Mouse (Mus musculus): ENCODE results near the gene Gm17571. TPM values are rescaled to one million over a fixed set of nuclear protein-coding genes. Genes with fewer than 3 reads are reported as not detected.

Gene Gm17571
- polyA plus RNA-seq, 1 experiment, result not detected

DNA sequence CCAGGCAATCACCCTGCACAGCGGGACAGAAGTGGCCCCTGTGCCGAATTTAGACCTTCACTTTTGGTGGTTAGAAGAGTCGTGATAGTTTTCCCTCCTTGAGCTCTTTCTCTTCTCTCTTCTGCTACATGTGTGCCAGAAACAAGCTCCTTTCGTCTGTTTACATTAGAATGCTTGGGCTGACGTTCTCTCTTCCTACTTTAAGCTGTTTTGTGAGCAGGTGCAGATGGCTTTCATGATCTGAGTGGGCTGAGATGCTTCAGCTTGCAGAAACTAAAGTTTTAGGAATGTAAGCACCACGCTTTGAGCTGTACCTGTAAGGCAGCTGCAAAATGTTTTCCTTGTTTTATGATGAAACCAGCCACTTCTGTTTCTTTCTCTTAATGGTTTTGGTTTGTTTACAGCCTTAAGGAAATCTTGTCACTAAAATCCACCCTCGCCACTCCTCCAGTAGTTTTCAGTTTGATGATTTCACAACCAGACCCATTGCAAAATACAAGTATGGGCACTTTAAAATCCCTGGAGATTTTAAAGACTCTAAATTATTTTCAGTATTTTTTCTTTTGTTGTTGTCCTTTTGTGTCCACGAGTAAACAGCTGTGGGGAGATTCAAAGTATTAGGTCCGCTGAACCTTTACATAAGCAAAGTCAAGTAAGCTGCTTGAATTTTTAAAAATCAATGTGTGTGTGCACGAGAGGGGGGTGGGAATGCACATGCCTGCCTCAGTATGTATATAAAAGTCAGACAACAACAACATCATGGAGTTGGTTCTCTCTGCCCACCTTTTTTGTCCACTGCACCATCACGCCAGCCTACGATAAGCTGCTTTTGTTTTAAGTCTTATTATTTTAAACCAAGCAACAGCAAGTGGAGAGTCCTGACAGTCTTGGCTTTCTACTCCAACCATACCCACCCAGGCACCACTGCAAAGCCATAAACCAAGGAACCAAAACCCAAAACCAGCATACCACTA is 38.0 kb upstream of the Gm17571 start:
- peak overlapping the region; percentile 58; the same call in 1 of the 2 replicates for H3K27ac ChIP-seq (ENCODE audit: control insufficient read depth, insufficient read depth, low read depth, low read length, poor library complexity)
- TF ChIP-seq CTCF (IDR thresholded peaks at IDR 0.05; ENCODE audit: control insufficient read depth, insufficient read depth, low read length) (no peak), POLR2A (IDR thresholded peaks at IDR 0.05; ENCODE audit: borderline replicate concordance, control insufficient read depth, low read depth, low read length) (no peak)
- WGBS, result 41% methylated on average over 12 of the region's 12 CpGs
- H3K4me1 ChIP-seq (ENCODE audit: control insufficient read depth, insufficient read depth, low read length), result no peaks in the 10 kb centered on the region; the same call in 1 of the 2 replicates
- H3K4me3 ChIP-seq (replicated peaks; ENCODE audit: control insufficient read depth, low read depth, low read length), result no peak overlapping the region

DNA sequence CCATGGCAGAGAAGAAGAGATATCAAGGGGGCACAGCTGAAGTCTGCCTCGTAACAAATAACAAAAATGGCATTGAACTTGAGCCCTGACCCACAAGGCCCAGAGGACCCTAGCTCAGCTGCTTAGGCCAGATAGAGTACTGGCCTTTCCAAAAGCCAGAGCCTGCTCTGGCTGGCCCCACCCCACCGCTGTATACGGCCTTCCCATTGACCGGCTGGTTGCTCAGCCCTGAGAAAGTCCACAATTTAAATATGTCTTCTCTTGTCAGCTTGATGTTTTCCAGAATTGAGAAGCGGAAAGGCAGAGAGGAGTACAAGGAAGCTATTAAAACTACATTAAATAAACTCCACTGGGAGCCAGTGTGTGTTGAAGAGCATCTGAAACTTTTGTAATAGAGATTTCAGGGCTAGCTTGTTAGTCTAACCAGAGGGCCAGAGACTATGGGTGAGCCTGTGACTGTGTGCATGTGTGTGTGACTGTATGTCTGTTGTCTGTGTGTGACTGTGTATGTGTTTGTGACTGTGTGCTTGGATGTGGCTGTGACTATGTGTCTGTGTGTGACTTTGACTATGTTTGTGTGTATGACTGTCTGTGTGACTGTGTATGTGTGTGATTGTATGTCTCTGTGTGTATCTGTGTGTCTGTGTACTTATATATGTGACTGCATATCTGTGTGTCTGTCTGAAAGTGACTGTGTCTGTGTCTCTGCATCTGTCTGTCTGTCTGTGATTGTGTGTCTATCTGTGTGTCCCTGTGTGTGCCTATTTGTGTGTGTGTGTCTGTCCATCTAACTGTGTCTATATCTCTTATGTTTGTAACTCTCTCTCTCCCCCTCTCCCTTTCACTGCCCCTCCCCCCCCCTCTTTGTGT is 36.9 kb upstream of the Gm17571 start:
- Histone ChIP-seq H3K4me3 (replicated peaks; ENCODE audit: control insufficient read depth, low read depth, low read length) (no peak overlapping the region), H3K4me1 (ENCODE audit: control insufficient read depth, insufficient read depth, low read length) (no peaks in the 10 kb centered on the region; the same call in 1 of the 2 replicates), H3K27ac (ENCODE audit: control insufficient read depth, insufficient read depth, low read depth, low read length, poor library complexity) (peak overlapping the region; percentile 21; the same call in 1 of the 2 replicates)
- TF ChIP-seq CTCF (IDR thresholded peaks at IDR 0.05; ENCODE audit: control insufficient read depth, insufficient read depth, low read length), result no peak
- no peak for TF ChIP-seq POLR2A (IDR thresholded peaks at IDR 0.05; ENCODE audit: borderline replicate concordance, control insufficient read depth, low read depth, low read length)
- WGBS, result 87% methylated on average over 5 of the region's 5 CpGs

DNA sequence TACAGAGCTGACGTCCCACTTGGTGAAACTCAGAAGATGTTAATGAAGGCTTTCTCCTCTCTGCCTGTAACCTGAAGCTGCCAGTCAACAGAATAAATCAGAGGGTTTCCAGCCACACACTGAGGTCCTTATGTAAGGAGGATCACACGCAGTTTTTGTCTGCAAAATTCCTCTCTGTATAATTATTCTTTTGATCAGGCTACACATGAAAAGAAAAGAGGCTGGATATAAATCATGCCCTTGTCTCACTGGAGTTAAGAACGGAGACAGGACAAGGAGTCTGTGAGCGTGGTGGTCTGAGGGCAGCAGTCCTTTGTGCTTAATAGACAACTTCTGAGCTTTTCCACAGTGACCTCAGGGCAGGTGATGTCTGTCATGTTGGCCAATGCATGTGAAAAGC is 32.7 kb upstream of the Gm17571 start:
- Histone ChIP-seq H3K4me3 (replicated peaks; ENCODE audit: control insufficient read depth, low read depth, low read length) (no peak overlapping the region), H3K4me1 (ENCODE audit: control insufficient read depth, insufficient read depth, low read length) (no peaks in the 10 kb centered on the region; the same call in 1 of the 2 replicates), H3K27ac (ENCODE audit: control insufficient read depth, insufficient read depth, low read depth, low read length, poor library complexity) (no peak overlapping the region)
- WGBS, result 70% methylated on average over 4 of the region's 4 CpGs
- TF ChIP-seq CTCF (IDR thresholded peaks at IDR 0.05; ENCODE audit: control insufficient read depth, insufficient read depth, low read length), result no peak
- TF ChIP-seq POLR2A (IDR thresholded peaks at IDR 0.05; ENCODE audit: borderline replicate concordance, control insufficient read depth, low read depth, low read length), result no peak

DNA sequence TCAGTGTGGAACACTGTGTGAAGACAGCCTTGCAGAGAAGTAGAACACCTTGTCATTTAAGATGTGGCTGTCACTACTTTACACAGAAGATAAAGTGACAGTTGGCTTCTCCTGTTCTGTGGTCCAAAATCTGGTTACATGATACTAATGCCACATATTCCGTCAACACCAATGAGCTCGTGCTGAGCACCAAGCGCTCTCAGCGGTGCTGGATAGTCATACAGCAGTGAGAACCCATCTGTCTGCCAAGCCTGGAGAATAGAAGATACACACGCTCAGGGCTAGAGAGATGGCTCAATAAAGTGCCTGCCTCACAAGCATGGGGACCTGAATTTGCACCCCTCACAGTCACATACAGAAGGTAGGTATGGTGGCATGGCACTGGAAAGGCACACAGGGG is 28.4 kb upstream of the Gm17571 start:
- TF ChIP-seq CTCF (IDR thresholded peaks at IDR 0.05; ENCODE audit: control insufficient read depth, insufficient read depth, low read length) (no peak), POLR2A (IDR thresholded peaks at IDR 0.05; ENCODE audit: borderline replicate concordance, control insufficient read depth, low read depth, low read length) (no peak)
- H3K27ac ChIP-seq (ENCODE audit: control insufficient read depth, insufficient read depth, low read depth, low read length, poor library complexity), result no peak overlapping the region
- no peak overlapping the region for H3K4me3 ChIP-seq (replicated peaks; ENCODE audit: control insufficient read depth, low read depth, low read length)
- WGBS, result 79% methylated on average over 5 of the region's 5 CpGs
- peaks cover 3% of the 10 kb centered on the region; the same call in 1 of the 2 replicates for H3K4me1 ChIP-seq (ENCODE audit: control insufficient read depth, insufficient read depth, low read length)

DNA sequence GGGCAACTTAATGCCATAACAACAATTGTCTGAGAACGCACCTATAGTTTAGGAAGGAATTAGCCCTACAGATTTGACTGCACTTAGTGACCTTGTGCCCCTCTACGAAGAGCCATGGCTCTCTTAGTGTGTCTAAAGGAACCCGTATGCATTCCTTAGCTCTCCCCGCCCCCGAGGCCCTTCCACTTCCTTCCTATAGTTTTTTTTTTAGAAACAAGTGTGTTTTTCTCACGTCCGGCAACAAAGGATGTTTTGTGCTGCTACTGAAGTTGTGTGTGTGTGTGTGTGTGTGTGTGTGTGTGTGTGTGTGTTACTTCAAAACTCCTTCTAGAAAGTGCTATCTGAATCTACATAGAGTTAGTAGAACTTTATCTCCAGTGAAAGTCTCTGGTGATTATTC is 23.5 kb upstream of the Gm17571 start:
- peaks cover 9% of the 10 kb centered on the region for H3K4me1 ChIP-seq (ENCODE audit: control insufficient read depth, insufficient read depth, low read length)
- WGBS, result 5% methylated on average over 7 of the region's 7 CpGs
- TF ChIP-seq CTCF (IDR thresholded peaks at IDR 0.05; ENCODE audit: control insufficient read depth, insufficient read depth, low read length) (no peak), POLR2A (IDR thresholded peaks at IDR 0.05; ENCODE audit: borderline replicate concordance, control insufficient read depth, low read depth, low read length) (no peak)
- no peak overlapping the region for H3K27ac ChIP-seq (ENCODE audit: control insufficient read depth, insufficient read depth, low read depth, low read length, poor library complexity)
- no peak overlapping the region for H3K4me3 ChIP-seq (replicated peaks; ENCODE audit: control insufficient read depth, low read depth, low read length)

DNA sequence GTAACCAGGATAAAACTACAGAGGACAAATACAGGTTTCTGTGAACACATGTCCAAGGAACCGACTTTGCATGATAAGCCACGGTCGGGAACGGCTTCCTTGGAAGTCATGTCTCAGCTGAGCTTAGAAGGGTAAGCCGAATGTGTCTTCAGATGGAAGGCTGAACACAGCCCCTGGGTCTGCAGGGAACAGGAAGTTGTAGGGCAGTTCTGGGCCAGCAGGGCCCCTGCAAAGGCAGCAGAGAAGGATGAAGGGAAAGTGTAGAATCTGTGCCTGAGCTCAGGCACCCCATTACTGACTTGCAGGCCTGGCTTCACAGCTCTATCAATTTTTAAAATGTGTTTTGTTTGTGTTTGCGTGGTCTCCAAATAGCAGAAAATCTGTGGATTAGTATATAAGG is 22.2 kb upstream of the Gm17571 start:
- peaks cover 9% of the 10 kb centered on the region for H3K4me1 ChIP-seq (ENCODE audit: control insufficient read depth, insufficient read depth, low read length)
- WGBS, result 45% methylated on average over 6 of the region's 6 CpGs

DNA sequence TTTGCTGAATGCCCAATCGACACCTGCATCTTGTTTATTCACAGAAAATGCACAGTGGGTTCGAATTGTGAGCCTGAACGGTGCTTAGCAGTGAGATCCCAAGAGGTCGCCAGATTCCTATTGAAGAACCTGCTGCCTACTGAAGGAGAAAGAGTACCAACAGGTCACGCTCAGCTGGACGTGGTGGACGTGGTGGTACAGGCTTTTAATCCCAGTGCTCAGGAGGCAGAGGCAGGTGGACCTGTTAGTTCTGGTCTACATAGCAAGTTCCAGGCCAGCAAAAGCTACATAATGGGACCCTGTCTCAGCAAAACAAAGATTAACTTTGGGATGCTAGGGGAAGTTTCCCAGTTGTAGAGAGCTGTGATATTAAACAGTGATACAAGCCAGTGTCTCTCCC is 21.2 kb upstream of the Gm17571 start:
- no peak for TF ChIP-seq POLR2A (IDR thresholded peaks at IDR 0.05; ENCODE audit: borderline replicate concordance, control insufficient read depth, low read depth, low read length)
- no peak for TF ChIP-seq CTCF (IDR thresholded peaks at IDR 0.05; ENCODE audit: control insufficient read depth, insufficient read depth, low read length)
- Histone ChIP-seq H3K4me1 (ENCODE audit: control insufficient read depth, insufficient read depth, low read length) (peaks cover 9% of the 10 kb centered on the region), H3K27ac (ENCODE audit: control insufficient read depth, insufficient read depth, low read depth, low read length, poor library complexity) (peak overlapping the region; percentile 55), H3K4me3 (replicated peaks; ENCODE audit: control insufficient read depth, low read depth, low read length) (no peak overlapping the region)
- 63% methylated on average over 7 of the region's 7 CpGs for WGBS

More for the DNA sequence above, 22.2 kb upstream of the Gm17571 start:
- Histone ChIP-seq H3K4me3 (replicated peaks; ENCODE audit: control insufficient read depth, low read depth, low read length) (no peak overlapping the region), H3K27ac (ENCODE audit: control insufficient read depth, insufficient read depth, low read depth, low read length, poor library complexity) (no peak overlapping the region; the same call in 1 of the 2 replicates)
- TF ChIP-seq POLR2A (IDR thresholded peaks at IDR 0.05; ENCODE audit: borderline replicate concordance, control insufficient read depth, low read depth, low read length) (no peak), CTCF (IDR thresholded peaks at IDR 0.05; ENCODE audit: control insufficient read depth, insufficient read depth, low read length) (no peak)

DNA sequence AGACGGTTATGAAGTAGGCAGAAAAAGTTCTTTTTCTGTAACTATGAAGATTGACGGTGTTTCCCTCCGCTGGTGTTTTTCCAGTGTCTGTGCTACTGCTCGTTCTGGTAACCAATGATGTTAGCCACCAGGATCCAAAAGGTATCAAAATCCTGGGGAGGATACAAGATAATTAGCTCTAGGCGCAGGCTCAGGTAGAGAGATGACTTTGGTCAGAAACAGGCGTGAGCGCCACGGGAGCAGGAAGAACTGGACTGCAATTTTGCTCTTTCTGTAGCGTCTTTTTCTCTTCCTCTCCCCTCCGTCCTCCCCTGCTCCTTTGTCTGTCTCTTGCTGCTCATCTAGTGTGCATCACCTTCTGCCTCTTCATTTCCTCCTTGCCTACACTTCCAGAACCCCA is 20.3 kb upstream of the Gm17571 start:
- Histone ChIP-seq H3K27ac (ENCODE audit: control insufficient read depth, insufficient read depth, low read depth, low read length, poor library complexity) (peak overlapping the region; percentile 74), H3K4me1 (ENCODE audit: control insufficient read depth, insufficient read depth, low read length) (peaks cover 9% of the 10 kb centered on the region), H3K4me3 (replicated peaks; ENCODE audit: control insufficient read depth, low read depth, low read length) (peak overlapping the region; percentile 5)
- 7% methylated on average over 10 of the region's 10 CpGs for WGBS
- TF ChIP-seq CTCF (IDR thresholded peaks at IDR 0.05; ENCODE audit: control insufficient read depth, insufficient read depth, low read length) (no peak), POLR2A (IDR thresholded peaks at IDR 0.05; ENCODE audit: borderline replicate concordance, control insufficient read depth, low read depth, low read length) (no peak)

Data from bone marrow, adult 2 months (tissue).